Mouse (Mus musculus): Measurements from ENCODE around the gene Sord. TPM values are rescaled to one million over a fixed set of nuclear protein-coding genes. Genes with fewer than 3 reads are reported as not detected.

Gene Sord
- polyA plus RNA-seq, 1 experiment = 23.0 TPM

DNA sequence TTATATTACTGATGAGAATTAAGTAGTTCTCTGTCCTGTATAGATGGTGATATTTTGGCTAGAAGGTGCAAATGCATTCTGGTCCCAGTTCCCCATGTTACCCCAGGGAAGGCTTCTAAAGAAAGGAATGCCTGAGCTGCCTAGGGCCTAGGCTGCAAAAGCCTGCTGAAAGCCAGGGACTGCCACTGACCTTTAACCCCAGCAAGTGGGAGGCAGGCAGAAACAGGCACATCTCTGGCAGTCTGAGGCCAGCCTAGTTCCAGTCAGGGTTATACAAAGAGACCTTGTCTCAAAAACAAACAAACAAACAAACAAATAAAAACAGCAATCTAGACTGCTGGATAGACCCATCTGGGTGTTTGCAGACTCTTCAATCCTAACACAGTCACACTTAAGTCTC is 6.2 kb downstream of the Sord start:
- TF ChIP-seq MYOG (IDR thresholded peaks at IDR 0.05; ENCODE audit: control insufficient read depth, extremely low read depth, insufficient read length) (no peak), FOSL1 (IDR thresholded peaks at IDR 0.05; ENCODE audit: insufficient read depth, low read length, poor library complexity, severe bottlenecking) (no peak), MAX (IDR thresholded peaks at IDR 0.05) (no peak), CEBPB (IDR thresholded peaks at IDR 0.05; ENCODE audit: low read depth) (no peak), MYOD1 (IDR thresholded peaks at IDR 0.05; ENCODE audit: control insufficient read depth, insufficient read length, low read depth) (no peak), USF1 (IDR thresholded peaks at IDR 0.05; ENCODE audit: low read depth) (no peak), CTCF (IDR thresholded peaks at IDR 0.05; ENCODE audit: control insufficient read depth, insufficient read depth, insufficient read length) (no peak)
- H3K4me3 ChIP-seq (ENCODE audit: insufficient read depth, poor library complexity, severe bottlenecking) = no peak overlapping the region
- H3K79me2 ChIP-seq (ENCODE audit: control insufficient read depth, insufficient read depth) = no peaks in the 10 kb centered on the region
- H3K27me3 ChIP-seq (ENCODE audit: control insufficient read depth, insufficient read depth, insufficient read length) = no peaks in the 10 kb centered on the region
- no peak overlapping the region for H3ac ChIP-seq (ENCODE audit: control insufficient read depth, insufficient read length, low read depth)
- H3K79me3 ChIP-seq (ENCODE audit: low read depth) = no peaks in the 10 kb centered on the region
- no peaks in the 10 kb centered on the region for H3K36me3 ChIP-seq (ENCODE audit: control insufficient read depth, insufficient read depth)

DNA sequence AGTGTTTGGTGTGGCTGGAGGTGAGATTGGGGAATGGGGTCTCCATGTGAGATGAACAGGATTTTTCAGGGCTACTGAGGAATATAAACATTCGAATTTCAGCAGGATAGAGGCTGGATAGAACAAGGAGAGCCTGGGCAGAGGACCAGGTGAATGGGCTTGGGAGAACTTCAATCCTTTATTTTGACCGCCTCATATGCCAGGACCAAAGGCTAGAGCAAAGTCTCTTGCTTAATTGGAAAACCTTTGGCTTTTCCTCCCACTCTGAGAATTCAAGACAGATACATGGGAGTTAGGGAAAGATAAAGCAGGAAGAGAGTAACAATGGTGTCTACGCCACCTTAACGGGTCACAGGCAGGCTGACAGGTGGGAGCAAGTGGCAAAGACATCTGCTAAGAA is 6.7 kb downstream of the Sord start:
- TF ChIP-seq CEBPB (IDR thresholded peaks at IDR 0.05; ENCODE audit: low read depth) (no peak), CTCF (IDR thresholded peaks at IDR 0.05; ENCODE audit: control insufficient read depth, insufficient read depth, insufficient read length) (no peak), MYOD1 (IDR thresholded peaks at IDR 0.05; ENCODE audit: control insufficient read depth, insufficient read length, low read depth) (no peak), MAX (IDR thresholded peaks at IDR 0.05) (no peak), USF1 (IDR thresholded peaks at IDR 0.05; ENCODE audit: low read depth) (no peak), MYOG (IDR thresholded peaks at IDR 0.05; ENCODE audit: control insufficient read depth, extremely low read depth, insufficient read length) (no peak), FOSL1 (IDR thresholded peaks at IDR 0.05; ENCODE audit: insufficient read depth, low read length, poor library complexity, severe bottlenecking) (no peak)
- H3K4me3 ChIP-seq (ENCODE audit: insufficient read depth, poor library complexity, severe bottlenecking) = no peak overlapping the region

DNA sequence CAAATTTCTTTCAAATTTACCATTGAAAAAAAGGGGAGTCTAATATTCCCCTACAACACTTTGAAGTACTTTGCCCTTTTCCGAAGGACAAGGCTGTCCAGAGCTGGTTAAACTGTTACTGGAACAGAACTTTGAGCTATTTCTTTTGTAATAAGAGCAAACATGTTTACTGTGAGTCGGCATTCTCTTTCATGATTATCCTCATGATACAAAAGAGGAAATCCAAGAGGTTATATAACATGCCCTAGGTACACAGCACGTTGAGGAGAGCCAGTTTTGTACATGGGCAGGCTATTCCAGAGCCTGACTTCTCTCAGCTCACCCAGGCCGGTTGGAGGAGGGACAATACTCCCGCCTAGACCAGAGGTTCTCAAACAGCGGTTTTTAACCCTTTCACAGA is 7.4 kb downstream of the Sord start:
- no peaks in the 10 kb centered on the region for H3K79me3 ChIP-seq (ENCODE audit: low read depth)
- no peaks in the 10 kb centered on the region for H3K79me2 ChIP-seq (ENCODE audit: control insufficient read depth, insufficient read depth)
- H3K27me3 ChIP-seq (ENCODE audit: control insufficient read depth, insufficient read depth, insufficient read length) = no peaks in the 10 kb centered on the region
- no peak overlapping the region for H3ac ChIP-seq (ENCODE audit: control insufficient read depth, insufficient read length, low read depth)
- H3K4me3 ChIP-seq (ENCODE audit: insufficient read depth, poor library complexity, severe bottlenecking) = no peak overlapping the region
- TF ChIP-seq MYOG (IDR thresholded peaks at IDR 0.05; ENCODE audit: control insufficient read depth, extremely low read depth, insufficient read length) = no peak
- TF ChIP-seq CTCF (IDR thresholded peaks at IDR 0.05; ENCODE audit: control insufficient read depth, insufficient read depth, insufficient read length) = no peak
- TF ChIP-seq USF1 (IDR thresholded peaks at IDR 0.05; ENCODE audit: low read depth) = no peak
- TF ChIP-seq MYOD1 (IDR thresholded peaks at IDR 0.05; ENCODE audit: control insufficient read depth, insufficient read length, low read depth) = no peak
- no peak for TF ChIP-seq CEBPB (IDR thresholded peaks at IDR 0.05; ENCODE audit: low read depth)
- TF ChIP-seq MAX (IDR thresholded peaks at IDR 0.05) = no peak
- TF ChIP-seq FOSL1 (IDR thresholded peaks at IDR 0.05; ENCODE audit: insufficient read depth, low read length, poor library complexity, severe bottlenecking) = no peak
- no peaks in the 10 kb centered on the region for H3K36me3 ChIP-seq (ENCODE audit: control insufficient read depth, insufficient read depth)

More for the DNA sequence above, 6.7 kb downstream of the Sord start:
- no peak overlapping the region for H3ac ChIP-seq (ENCODE audit: control insufficient read depth, insufficient read length, low read depth)
- no peaks in the 10 kb centered on the region for H3K27me3 ChIP-seq (ENCODE audit: control insufficient read depth, insufficient read depth, insufficient read length)
- no peaks in the 10 kb centered on the region for H3K79me3 ChIP-seq (ENCODE audit: low read depth)
- H3K36me3 ChIP-seq (ENCODE audit: control insufficient read depth, insufficient read depth) = no peaks in the 10 kb centered on the region
- no peaks in the 10 kb centered on the region for H3K79me2 ChIP-seq (ENCODE audit: control insufficient read depth, insufficient read depth)

DNA sequence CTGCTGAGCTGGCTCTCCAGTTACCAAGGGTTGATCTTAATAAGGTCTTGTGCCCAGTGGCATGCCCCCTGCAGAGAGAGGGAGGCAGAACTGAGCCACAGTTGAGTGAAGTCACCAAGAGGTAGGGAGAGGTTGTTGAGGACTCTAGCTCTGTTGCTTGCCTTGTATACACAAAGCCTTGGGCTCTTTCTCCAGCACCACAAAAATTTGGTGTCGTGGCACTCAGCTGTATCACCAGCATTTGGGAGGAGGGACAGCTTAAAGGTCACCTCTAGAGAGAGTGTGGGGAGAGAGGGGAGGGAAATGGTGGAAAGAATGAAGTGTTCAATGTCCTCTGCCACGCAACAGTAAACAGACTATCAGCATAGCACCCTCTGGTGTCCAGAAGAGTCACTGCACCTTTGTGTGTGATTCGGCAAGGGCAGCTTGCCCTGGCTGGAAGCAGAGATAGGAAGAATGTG is 9.2 kb downstream of the Sord start:
- H3K79me2 ChIP-seq (ENCODE audit: control insufficient read depth, insufficient read depth) = no peaks in the 10 kb centered on the region
- no peaks in the 10 kb centered on the region for H3K27me3 ChIP-seq (ENCODE audit: control insufficient read depth, insufficient read depth, insufficient read length)
- peak; percentile 68 for TF ChIP-seq CTCF (IDR thresholded peaks at IDR 0.05; ENCODE audit: control insufficient read depth, insufficient read depth, insufficient read length)
- TF ChIP-seq MAX (IDR thresholded peaks at IDR 0.05) = no peak
- no peak for TF ChIP-seq CEBPB (IDR thresholded peaks at IDR 0.05; ENCODE audit: low read depth)
- no peak for TF ChIP-seq USF1 (IDR thresholded peaks at IDR 0.05; ENCODE audit: low read depth)
- no peaks in the 10 kb centered on the region for H3K36me3 ChIP-seq (ENCODE audit: control insufficient read depth, insufficient read depth)
- no peaks in the 10 kb centered on the region for H3K79me3 ChIP-seq (ENCODE audit: low read depth)
- H3K4me3 ChIP-seq (ENCODE audit: insufficient read depth, poor library complexity, severe bottlenecking) = no peak overlapping the region
- no peak overlapping the region for H3ac ChIP-seq (ENCODE audit: control insufficient read depth, insufficient read length, low read depth)

GRCm38 (mm10) chr2:122247786-122248185 is 13.2 kb downstream of the Sord start:
- Histone ChIP-seq H3K79me2 (ENCODE audit: control insufficient read depth, insufficient read depth) (no peaks in the 10 kb centered on the region), H3K36me3 (ENCODE audit: control insufficient read depth, insufficient read depth) (peaks cover 4% of the 10 kb centered on the region), H3K4me3 (ENCODE audit: insufficient read depth, poor library complexity, severe bottlenecking) (no peak overlapping the region), H3K79me3 (ENCODE audit: low read depth) (no peaks in the 10 kb centered on the region), H3K27me3 (ENCODE audit: control insufficient read depth, insufficient read depth, insufficient read length) (no peaks in the 10 kb centered on the region), H3ac (ENCODE audit: control insufficient read depth, insufficient read length, low read depth) (no peak overlapping the region)
- TF ChIP-seq MYOD1 (IDR thresholded peaks at IDR 0.05; ENCODE audit: control insufficient read depth, insufficient read length, low read depth) (no peak), MYOG (IDR thresholded peaks at IDR 0.05; ENCODE audit: control insufficient read depth, extremely low read depth, insufficient read length) (no peak), USF1 (IDR thresholded peaks at IDR 0.05; ENCODE audit: low read depth) (no peak), FOSL1 (IDR thresholded peaks at IDR 0.05; ENCODE audit: insufficient read depth, low read length, poor library complexity, severe bottlenecking) (no peak), CEBPB (IDR thresholded peaks at IDR 0.05; ENCODE audit: low read depth) (no peak), CTCF (IDR thresholded peaks at IDR 0.05; ENCODE audit: control insufficient read depth, insufficient read depth, insufficient read length) (no peak), MAX (IDR thresholded peaks at IDR 0.05) (no peak)

DNA sequence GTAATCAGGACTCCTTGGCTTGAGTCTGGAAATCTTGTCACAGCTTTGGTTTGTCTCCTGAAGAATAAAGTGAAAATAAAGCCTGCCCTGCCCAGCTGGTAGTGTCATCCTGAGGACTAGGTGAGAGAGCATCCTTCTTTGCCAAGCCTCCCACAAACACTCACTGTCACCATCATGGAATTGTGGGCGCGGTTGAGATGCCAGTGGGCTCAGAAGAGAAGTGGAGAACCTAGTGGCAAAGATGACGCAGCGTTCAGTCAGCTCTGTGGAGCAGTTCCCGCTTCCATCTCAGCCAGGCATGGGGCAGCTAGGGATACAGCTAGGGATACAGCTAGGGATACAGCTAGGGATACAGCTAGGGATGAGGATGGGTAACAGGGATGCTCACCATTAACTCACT is 21.4 kb downstream of the Sord start:
- Histone ChIP-seq H3K27me3 (ENCODE audit: control insufficient read depth, insufficient read depth, insufficient read length) (no peaks in the 10 kb centered on the region), H3K79me2 (ENCODE audit: control insufficient read depth, insufficient read depth) (no peaks in the 10 kb centered on the region), H3K36me3 (ENCODE audit: control insufficient read depth, insufficient read depth) (no peaks in the 10 kb centered on the region), H3K79me3 (ENCODE audit: low read depth) (no peaks in the 10 kb centered on the region), H3ac (ENCODE audit: control insufficient read depth, insufficient read length, low read depth) (no peak overlapping the region), H3K4me3 (ENCODE audit: insufficient read depth, poor library complexity, severe bottlenecking) (no peak overlapping the region)
- TF ChIP-seq MYOD1 (IDR thresholded peaks at IDR 0.05; ENCODE audit: control insufficient read depth, insufficient read length, low read depth) (no peak), FOSL1 (IDR thresholded peaks at IDR 0.05; ENCODE audit: insufficient read depth, low read length, poor library complexity, severe bottlenecking) (no peak), MAX (IDR thresholded peaks at IDR 0.05) (no peak), MYOG (IDR thresholded peaks at IDR 0.05; ENCODE audit: control insufficient read depth, extremely low read depth, insufficient read length) (no peak), USF1 (IDR thresholded peaks at IDR 0.05; ENCODE audit: low read depth) (no peak), CEBPB (IDR thresholded peaks at IDR 0.05; ENCODE audit: low read depth) (no peak), CTCF (IDR thresholded peaks at IDR 0.05; ENCODE audit: control insufficient read depth, insufficient read depth, insufficient read length) (no peak)
